Mouse (Mus musculus) embryonic facial prominence, embryonic 11.5 days (tissue): Measurements from ENCODE around the gene 4930523C07Rik. TPM values are rescaled to one million over a fixed set of nuclear protein-coding genes. Genes with fewer than 3 reads are reported as not detected.

ENCODE experiments used
- ATAC-seq: fragments of 200-750 bp; cut with Nextera tagmentation; replicated peaks from 2 replicates; pipeline ENCODE4 v1.8.0; 2017; ENCODE audit warnings: low read depth; ENCODE audit not compliant: insufficient number of reproducible peaks, low FRiP score, low TSS enrichment
- DNase-seq: peaks from one replicate; pipeline ENCODE4 v3.0.0-alpha.2; 2015; ENCODE audit warnings: low spot score
- H3K27ac ChIP-seq: fragments of 300-500 bp; sonication (generic); replicated peaks from 2 replicates; pipeline ENCODE4 v1.5.1; 2014; ENCODE audit warnings: mild to moderate bottlenecking, low read depth, low read length, control low read depth
- H3K27me3 ChIP-seq: fragments of 300-500 bp; sonication (generic); 2 replicates; pipeline ENCODE4 v1.6.1; 2014; ENCODE audit warnings: mild to moderate bottlenecking, low read length, moderate library complexity, mixed read lengths; ENCODE audit not compliant: control insufficient read depth, insufficient read depth
- H3K36me3 ChIP-seq: fragments of 300-500 bp; sonication (generic); replicated peaks from 2 replicates; pipeline ENCODE4 v1.6.1; 2014; ENCODE audit warnings: low read depth, mild to moderate bottlenecking, low read length, moderate library complexity, mixed read lengths; ENCODE audit not compliant: control insufficient read depth, insufficient read depth
- H3K4me1 ChIP-seq: fragments of 300-500 bp; sonication (generic); 2 replicates; pipeline ENCODE4 v1.6.1; 2014; ENCODE audit warnings: low read length, mixed read lengths; ENCODE audit not compliant: control insufficient read depth, insufficient read depth
- H3K4me2 ChIP-seq: fragments of 300-500 bp; sonication (generic); 2 replicates; pipeline ENCODE4 v1.6.1; 2014; ENCODE audit warnings: low read depth, mild to moderate bottlenecking, control low read depth, low read length, moderate library complexity
- H3K4me3 ChIP-seq: fragments of 300-500 bp; sonication (generic); 2 replicates; pipeline ENCODE4 v1.5.1; 2014; ENCODE audit warnings: low read depth, low read length, control low read depth
- H3K9ac ChIP-seq: fragments of 300-500 bp; sonication (generic); replicated peaks from 2 replicates; pipeline ENCODE4 v1.6.1; 2014; ENCODE audit warnings: mild to moderate bottlenecking, control low read depth, low read length
- H3K9me3 ChIP-seq: fragments of 300-500 bp; sonication (generic); replicated peaks from 2 replicates; pipeline ENCODE4 v1.6.1; 2016; ENCODE audit warnings: mild to moderate bottlenecking, low read length, inconsistent platforms, mixed read lengths; ENCODE audit not compliant: control insufficient read depth
- WGBS: fragments of 180-500 bp; shearing (Covaris S2); extraction: QIAGEN DNeasy Blood & Tissue Kit; methylation state at CpG from one replicate; pipeline ENCODE4 v1.1.7; 2014; 5-methylcytosine and 5-hydroxymethylcytosine counted together
- polyA plus RNA-seq: library from polyadenylated mRNA; unstranded; fragments of >200 nt; fragmentation: Nextera tagmentation; extraction: Ambion mirVana; gene quantifications from 2 replicates; pipeline ENCODE4 v1.2.1, GENCODE M21; 2014

The 4930523C07Rik gene
- polyA plus RNA-seq, 1 experiment from 2014 or later, result 2.9 TPM

DNA sequence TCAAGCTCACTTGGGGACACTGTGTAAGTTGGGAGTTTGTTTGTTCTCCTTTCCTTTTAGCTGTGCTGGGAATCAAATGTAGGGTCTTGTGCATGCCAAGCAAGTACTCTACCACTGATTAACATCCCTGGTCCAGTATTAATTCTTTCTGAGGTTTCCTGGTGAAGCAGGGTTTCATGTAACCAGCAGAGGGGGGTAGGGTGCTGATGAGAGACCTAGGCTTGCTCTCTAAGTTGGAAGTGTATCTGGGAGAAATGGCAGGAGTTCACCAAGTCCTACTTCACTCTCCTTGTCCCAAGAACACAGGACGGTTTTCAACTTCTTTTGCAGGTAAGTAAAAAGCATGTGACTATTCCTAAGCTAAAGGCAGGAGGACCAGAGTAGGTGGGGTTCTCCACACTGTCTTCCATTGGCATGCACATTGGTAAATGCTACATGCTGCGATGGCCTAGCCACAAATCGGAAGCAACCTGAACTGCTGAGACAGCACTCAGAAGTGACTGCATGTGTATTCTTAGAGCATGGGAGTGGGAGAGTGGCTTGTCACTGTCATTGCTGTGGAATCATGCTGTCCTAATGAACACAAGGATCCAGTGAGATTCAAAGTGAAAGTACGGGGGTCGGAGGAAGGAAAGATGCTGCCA, 55.6 kb downstream of the 4930523C07Rik start:
- no peak overlapping the region for H3K4me3 ChIP-seq
- no peaks in the 10 kb centered on the region for H3K4me1 ChIP-seq
- 86% methylated on average over 5 of the region's 5 CpGs for WGBS
- no peak overlapping the region for H3K4me2 ChIP-seq
- DNase-seq (peak; percentile 12), ATAC-seq (no peak)
- no peaks in the 10 kb centered on the region for H3K9me3 ChIP-seq
- H3K27ac ChIP-seq, result no peak overlapping the region
- H3K27me3 ChIP-seq, result no peaks in the 10 kb centered on the region
- no peak overlapping the region for H3K9ac ChIP-seq
- H3K36me3 ChIP-seq, result no peaks in the 10 kb centered on the region

- H3K4me2 ChIP-seq, result no peak overlapping the region
- no peaks in the 10 kb centered on the region for H3K4me1 ChIP-seq
- H3K36me3 ChIP-seq, result no peaks in the 10 kb centered on the region
- DNase-seq, result no peak
- no peaks in the 10 kb centered on the region for H3K27me3 ChIP-seq
- H3K9ac ChIP-seq, result no peak overlapping the region
- H3K4me3 ChIP-seq, result no peak overlapping the region
- 87% methylated on average over 5 of the region's 5 CpGs for WGBS
- H3K27ac ChIP-seq, result no peak overlapping the region
- no peaks in the 10 kb centered on the region for H3K9me3 ChIP-seq
- ATAC-seq, result no peak
These were observed 56.8 kb downstream of the 4930523C07Rik start for GRCm38 (mm10) chr1:160100996-160101395.

DNA sequence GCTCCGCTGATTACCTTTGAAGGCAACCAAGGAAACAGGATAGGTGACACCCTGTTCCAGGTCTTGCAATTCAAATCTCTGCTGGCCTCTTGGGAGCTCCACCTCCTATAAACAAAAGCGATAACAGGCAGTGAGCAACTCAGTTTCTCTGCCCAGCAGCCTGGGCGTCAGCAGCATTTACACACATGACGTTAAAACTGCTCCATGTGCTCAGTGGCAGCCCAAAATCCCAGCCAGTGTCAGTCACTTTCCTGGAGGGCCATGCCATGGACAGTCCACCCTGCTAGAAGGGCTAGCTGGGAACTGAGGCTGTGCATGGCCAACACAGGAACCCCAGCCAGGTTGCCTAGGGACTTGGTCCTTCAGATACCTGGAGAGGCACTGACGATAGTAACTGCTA, 61.2 kb downstream of the 4930523C07Rik start:
- H3K4me1 ChIP-seq, result no peaks in the 10 kb centered on the region
- ATAC-seq (no peak), DNase-seq (no peak)
- no peaks in the 10 kb centered on the region for H3K9me3 ChIP-seq
- no peaks in the 10 kb centered on the region for H3K36me3 ChIP-seq
- H3K4me2 ChIP-seq, result no peak overlapping the region
- H3K4me3 ChIP-seq, result no peak overlapping the region
- no peak overlapping the region for H3K27ac ChIP-seq
- 85% methylated on average over 5 of the region's 5 CpGs for WGBS
- no peak overlapping the region for H3K9ac ChIP-seq
- H3K27me3 ChIP-seq, result no peaks in the 10 kb centered on the region

DNA sequence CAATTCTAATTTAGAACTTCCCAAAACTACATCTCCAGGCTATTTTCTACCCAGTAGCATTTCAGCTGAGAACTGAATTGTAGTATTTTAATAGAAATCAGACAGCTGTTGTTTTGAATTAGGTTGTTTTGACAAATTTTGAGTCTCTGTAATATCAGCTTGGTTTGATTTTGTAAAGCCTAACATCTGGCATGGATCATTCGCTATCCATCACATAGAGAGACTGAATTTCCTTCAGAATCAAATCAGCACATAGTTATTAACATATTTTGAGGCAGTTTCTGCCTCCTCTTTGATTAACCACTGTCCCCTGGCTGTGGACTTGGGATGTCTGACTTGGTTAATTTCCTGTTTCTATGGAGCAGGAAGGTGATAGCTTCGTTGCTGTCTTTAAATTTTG, 64.4 kb downstream of the 4930523C07Rik start:
- Histone ChIP-seq H3K4me1 (no peaks in the 10 kb centered on the region), H3K36me3 (no peaks in the 10 kb centered on the region), H3K4me2 (no peak overlapping the region), H3K9ac (no peak overlapping the region), H3K27me3 (no peaks in the 10 kb centered on the region), H3K27ac (no peak overlapping the region), H3K9me3 (no peaks in the 10 kb centered on the region), H3K4me3 (no peak overlapping the region)
- ATAC-seq (no peak), DNase-seq (peak; percentile 58)
- 41% methylated on average over 2 of the region's 2 CpGs for WGBS

GRCm38 (mm10) chr1:160123957-160124356, 79.8 kb downstream of the 4930523C07Rik start:
- Histone ChIP-seq H3K9me3 (no peaks in the 10 kb centered on the region), H3K9ac (no peak overlapping the region), H3K27ac (no peak overlapping the region), H3K36me3 (no peaks in the 10 kb centered on the region), H3K4me1 (no peaks in the 10 kb centered on the region), H3K4me3 (no peak overlapping the region), H3K27me3 (no peaks in the 10 kb centered on the region), H3K4me2 (no peak overlapping the region)
- DNase-seq, result no peak
- WGBS, result 81% methylated on average over 2 of the region's 2 CpGs
- no peak for ATAC-seq

Other genes starting within 250 kb of the 4930523C07Rik start
- gene Tnn, start 109.2 kb downstream of the 4930523C07Rik start, polyA plus RNA-seq, result 1.4 and 1.6 TPM in 2 replicates
- gene Mrps14, start 150.8 kb downstream of the 4930523C07Rik start, polyA plus RNA-seq, result 244 and 248 TPM in 2 replicates
- gene Cacybp, start 168.5 kb downstream of the 4930523C07Rik start, polyA plus RNA-seq, result 314 and 333 TPM in 2 replicates